Mouse (Mus musculus): ENCODE data around the gene Sh3gl2.

GRCm38 (mm10) chr4:85300610-85301405 lies 95.9 kb downstream of the Sh3gl2 start:
- no peak for TF ChIP-seq CTCF (IDR thresholded peaks at IDR 0.05; ENCODE audit: borderline replicate concordance, control insufficient read depth, extremely low read depth, insufficient read depth, low read length, poor library complexity)
- TF ChIP-seq POLR2A (IDR thresholded peaks at IDR 0.05; ENCODE audit: control insufficient read depth, extremely low read depth, insufficient read depth, low read length, poor library complexity): no peak

All from thymus, adult 2 months (tissue).